Comparison of ENCODE assay signal across 7 mouse cellular contexts in genomic region chr15:101240799-101241204, GRCm38 (mm10). TPM values are rescaled to one million over a fixed set of nuclear protein-coding genes. Genes with fewer than 3 reads are reported as not detected.
DNase-seq lines count a peak whose midpoint lies in the region; ATAC-seq and TF ChIP-seq lines count a peak whose summit lies in the region.

No protein-coding gene starts in this region.

- H3K4me1 ChIP-seq in intestine, embryonic 16.5 days (ENCODE audit: control insufficient read depth, insufficient read depth, low read length) = peaks cover 32% of the 10 kb centered on the region
- H3K4me1 ChIP-seq in midbrain, embryonic 10.5 days = peaks cover 22% of the 10 kb centered on the region
- peaks cover 4% of the 10 kb centered on the region for H3K4me1 ChIP-seq in small intestine, adult 2 months (ENCODE audit: control insufficient read depth, insufficient read depth, insufficient read length, low read length)

- peak; percentile 84; the same call in 1 of the 2 replicates for TF ChIP-seq CTCF in small intestine, adult 2 months (IDR thresholded peaks at IDR 0.05; ENCODE audit: extremely low read depth, insufficient read length, insufficient replicate concordance, low read depth, low read length)

- peak overlapping the region; percentile 6; the same call in 1 of the 2 replicates for H3K27ac ChIP-seq in intestine, embryonic 16.5 days (ENCODE audit: low read length)
- H3K27ac ChIP-seq in midbrain, embryonic 10.5 days (replicated peaks) = no peak overlapping the region
- H3K27ac ChIP-seq in small intestine, adult 2 months (ENCODE audit: insufficient read depth, low read depth, low read length) = 0 out of 2 replicates have a peak overlapping the region, but pooled peaks have one; percentile 18

- under 1% methylated on average over 10 of the region's 10 CpGs for WGBS in intestine, embryonic 16.5 days
- 14% methylated on average over 10 of the region's 10 CpGs for WGBS in midbrain, embryonic 10.5 days
- WGBS in small intestine, adult 2 months = 1% methylated on average over 10 of the region's 10 CpGs

- peak overlapping the region; percentile 25 for H3K4me3 ChIP-seq in intestine, embryonic 16.5 days (ENCODE audit: low read length)
- H3K4me3 ChIP-seq in midbrain, embryonic 10.5 days = peak overlapping the region; percentile 27
- peak overlapping the region; percentile 39 for H3K4me3 ChIP-seq in small intestine, adult 2 months (ENCODE audit: low read depth, low read length)

- no peaks in the 10 kb centered on the region for H3K36me3 ChIP-seq in intestine, embryonic 16.5 days (ENCODE audit: control insufficient read depth, insufficient read depth, low read length)
- no peaks in the 10 kb centered on the region for H3K36me3 ChIP-seq in midbrain, embryonic 10.5 days
- H3K36me3 ChIP-seq in small intestine, adult 2 months (ENCODE audit: control insufficient read depth, insufficient read depth, low read length) = no peaks in the 10 kb centered on the region

- peak; percentile 85 to 88 for DNase-seq in adrenal gland, adult 18-20 months (ENCODE audit: low spot score in 2 of 2)
- DNase-seq in embryo, embryonic 10 days (ENCODE audit: low spot score) = peak; percentile 89
- DNase-seq in gastrocnemius, postnatal 36 days = peak; percentile 80 to 84
- peak; percentile 89 to 92 for DNase-seq in left cerebral cortex, postnatal 36 days (ENCODE audit: low spot score in 2 of 2)
- peak; percentile 81 for DNase-seq in midbrain, embryonic 10.5 days (ENCODE audit: low spot score)

- no peaks in the 10 kb centered on the region for H3K27me3 ChIP-seq in intestine, embryonic 16.5 days (replicated peaks; ENCODE audit: control insufficient read depth, insufficient read depth, low read length)
- peaks cover 31% of the 10 kb centered on the region for H3K27me3 ChIP-seq in midbrain, embryonic 10.5 days (ENCODE audit: low read depth, poor library complexity, severe bottlenecking)
- H3K27me3 ChIP-seq in small intestine, adult 2 months (ENCODE audit: control insufficient read depth, insufficient read depth, low read length) = no peaks in the 10 kb centered on the region

- intact Hi-C loops in gastrocnemius, postnatal 36 days (cut with DNase I) = loop anchor here (2.0 kb wide), 1 partner anchor 42 kb away; no protein-coding TSS in a partner anchor
- intact Hi-C loops in left cerebral cortex, postnatal 36 days (cut with DNase I) = loop anchor here (1.0 to 2.0 kb wide), 2 partner anchors 42 to 74 kb away; no protein-coding TSS in a partner anchor

- H3K9ac ChIP-seq in intestine, embryonic 16.5 days (ENCODE audit: low read depth, low read length) = peak overlapping the region; percentile 47

- H3K4me2 ChIP-seq in intestine, embryonic 16.5 days (ENCODE audit: low read depth, low read length) = peak overlapping the region; percentile 50

- H3K9me3 ChIP-seq in intestine, embryonic 16.5 days (ENCODE audit: control insufficient read depth, low read length) = no peaks in the 10 kb centered on the region
- no peaks in the 10 kb centered on the region for H3K9me3 ChIP-seq in midbrain, embryonic 10.5 days (replicated peaks)

- TF ChIP-seq POLR2A in small intestine, adult 2 months (IDR thresholded peaks at IDR 0.05; ENCODE audit: low read depth, low read length) = no peak

- peak; percentile 30 for ATAC-seq in intestine, embryonic 16.5 days

RNA-seq across cellular contexts. Expression of gene Nr4a1, which starts 13.3 kb away (rescaled TPM):
- total RNA-seq in adrenal gland, adult 18-20 months (2021) = 100 to 1,000 TPM; 275 to 349 TPM
- total RNA-seq in gastrocnemius, postnatal 36 days (2021) = 100 to 1,000 TPM; 152 to 202 TPM
- 8.6 and 10.0 TPM in 2 replicates for polyA plus RNA-seq in intestine, embryonic 16.5 days (2015; fragmentation: Nextera tagmentation; extraction: Ambion mirVana)
- total RNA-seq in left cerebral cortex, postnatal 36 days (2021) = 100 to 1,000 TPM in 1 of 2 experiments, 10 to 100 TPM in 1; 60.5 to 156 TPM
- polyA plus RNA-seq in midbrain, embryonic 10.5 days (2016; fragmentation: Nextera tagmentation; extraction: Ambion mirVana) = 2.8 and 2.9 TPM in 2 replicates
- polyA plus RNA-seq in small intestine, adult 2 months (2012; rRNA removed) = 6.5 and 9.7 TPM in 2 replicates

RNA-seq across cellular contexts. Expression of gene Grasp, which starts 16.8 kb away (rescaled TPM):
- total RNA-seq in adrenal gland, adult 18-20 months (2021) = 10 to 100 TPM; 16.3 to 19.8 TPM
- total RNA-seq in gastrocnemius, postnatal 36 days (2021) = 1 to 10 TPM; 5.7 to 6.3 TPM
- 2.3 and 2.8 TPM in 2 replicates for polyA plus RNA-seq in intestine, embryonic 16.5 days (2015; fragmentation: Nextera tagmentation; extraction: Ambion mirVana)
- total RNA-seq in left cerebral cortex, postnatal 36 days (2021) = 10 to 100 TPM; 76.3 to 89.5 TPM
- 3.2 and 4.2 TPM in 2 replicates for polyA plus RNA-seq in midbrain, embryonic 10.5 days (2016; fragmentation: Nextera tagmentation; extraction: Ambion mirVana)
- 7.3 and 8.5 TPM in 2 replicates for polyA plus RNA-seq in small intestine, adult 2 months (2012; rRNA removed)

RNA-seq across cellular contexts. Expression of gene Atg101, which starts 43.3 kb away (rescaled TPM):
- 10 to 100 TPM; 60.5 to 64.0 TPM for total RNA-seq in adrenal gland, adult 18-20 months (2021)
- 10 to 100 TPM; 30.6 to 32.6 TPM for total RNA-seq in gastrocnemius, postnatal 36 days (2021)
- polyA plus RNA-seq in intestine, embryonic 16.5 days (2015; fragmentation: Nextera tagmentation; extraction: Ambion mirVana) = 58.3 and 67.1 TPM in 2 replicates
- total RNA-seq in left cerebral cortex, postnatal 36 days (2021) = 10 to 100 TPM; 43.5 to 45.5 TPM
- polyA plus RNA-seq in midbrain, embryonic 10.5 days (2016; fragmentation: Nextera tagmentation; extraction: Ambion mirVana) = 80.8 TPM in 2 replicates
- 13.7 and 38.4 TPM in 2 replicates for polyA plus RNA-seq in small intestine, adult 2 months (2012; rRNA removed)

RNA-seq across cellular contexts. Expression of gene 6030408B16Rik, which starts 52.2 kb away (rescaled TPM):
- total RNA-seq in adrenal gland, adult 18-20 months (2021) = under 1 TPM; 0.27 to 0.54 TPM
- total RNA-seq in gastrocnemius, postnatal 36 days (2021) = under 1 TPM; 0.23 to 0.44 TPM
- 3.6 and 4.4 TPM in 2 replicates for polyA plus RNA-seq in intestine, embryonic 16.5 days (2015; fragmentation: Nextera tagmentation; extraction: Ambion mirVana)
- under 1 TPM; 0.27 to 0.37 TPM for total RNA-seq in left cerebral cortex, postnatal 36 days (2021)
- 0.06 and 0.22 TPM in 2 replicates for polyA plus RNA-seq in midbrain, embryonic 10.5 days (2016; fragmentation: Nextera tagmentation; extraction: Ambion mirVana)
- polyA plus RNA-seq in small intestine, adult 2 months (2012; rRNA removed) = 0.14 and 0.24 TPM in 2 replicates
